Mouse (Mus musculus) testis, postnatal 10 days (tissue): ENCODE measurements around the gene Ezh1.

Experiments
- DNase-seq: peaks from one replicate; pipeline ENCODE4 v3.0.0; 2021; ENCODE audit warnings: low spot score

The Ezh1 gene

GRCm38 (mm10) chr11:101246702-101247012 is 20.4 kb upstream of the Ezh1 start:
- DNase-seq: no peak

- peak; percentile 76 for DNase-seq
These were observed 19.8 kb upstream of the Ezh1 start, which contains the start of gene Ramp2 for GRCm38 (mm10) chr11:101245855-101246701. Ramp2 (plus strand) TSS chr11:101246028.

GRCm38 (mm10) chr11:101245071-101245470 is 18.8 kb upstream of the Ezh1 start:
- no peak for DNase-seq

GRCm38 (mm10) chr11:101238071-101238647 is 11.9 kb upstream of the Ezh1 start:
- DNase-seq: no peak

- DNase-seq: no peak
These were observed 10.5 kb upstream of the Ezh1 start for GRCm38 (mm10) chr11:101236782-101237181.

- no peak for DNase-seq
These were observed 9.2 kb upstream of the Ezh1 start for GRCm38 (mm10) chr11:101235429-101235828.

GRCm38 (mm10) chr11:101234124-101234523 is 7.9 kb upstream of the Ezh1 start:
- DNase-seq: no peak

- DNase-seq: no peak
These were observed 7.0 kb upstream of the Ezh1 start for GRCm38 (mm10) chr11:101233240-101233639.

GRCm38 (mm10) chr11:101232010-101232839 is 6.0 kb upstream of the Ezh1 start:
- DNase-seq: no peak

GRCm38 (mm10) chr11:101230991-101231871 is 5.0 kb upstream of the Ezh1 start:
- peak; percentile 67 for DNase-seq

- DNase-seq: no peak
These were observed 4.3 kb upstream of the Ezh1 start for GRCm38 (mm10) chr11:101230526-101230925.

GRCm38 (mm10) chr11:101230061-101230511 is 3.8 kb upstream of the Ezh1 start:
- peak; percentile 79 for DNase-seq

- peak; percentile 81 for DNase-seq
These were observed 3.2 kb upstream of the Ezh1 start for GRCm38 (mm10) chr11:101229361-101229900.

GRCm38 (mm10) chr11:101225331-101226064 is 765 bp downstream of the Ezh1 start:
- no peak for DNase-seq

GRCm38 (mm10) chr11:101224337-101224736 is 1.9 kb downstream of the Ezh1 start:
- no peak for DNase-seq

GRCm38 (mm10) chr11:101221306-101221986 is 4.8 kb downstream of the Ezh1 start:
- DNase-seq: no peak

- no peak for DNase-seq
These were observed 5.4 kb downstream of the Ezh1 start for GRCm38 (mm10) chr11:101220853-101221252.

- DNase-seq: no peak
These were observed 7.7 kb downstream of the Ezh1 start for GRCm38 (mm10) chr11:101218436-101219055.

- DNase-seq: no peak
These were observed 9.3 kb downstream of the Ezh1 start for GRCm38 (mm10) chr11:101216936-101217335.

- DNase-seq: no peak
These were observed 14.3 kb downstream of the Ezh1 start for GRCm38 (mm10) chr11:101211970-101212369.
